Mouse (Mus musculus) kidney, postnatal 36 days (tissue): ENCODE measurements around the gene Il2rb.

ENCODE experiments used
- DNase-seq, 2 experiments: peaks; one replicate each; pipeline ENCODE4 v3.0.0; 2021 to 2022; ENCODE audit warnings: mixed read lengths in 2 of 2

The Il2rb gene

GRCm38 (mm10) chr15:78481448-78482000 lies 13.5 kb downstream of the Il2rb start:
- DNase-seq, result peak in 1 of 2 experiments; percentile 10

DNA sequence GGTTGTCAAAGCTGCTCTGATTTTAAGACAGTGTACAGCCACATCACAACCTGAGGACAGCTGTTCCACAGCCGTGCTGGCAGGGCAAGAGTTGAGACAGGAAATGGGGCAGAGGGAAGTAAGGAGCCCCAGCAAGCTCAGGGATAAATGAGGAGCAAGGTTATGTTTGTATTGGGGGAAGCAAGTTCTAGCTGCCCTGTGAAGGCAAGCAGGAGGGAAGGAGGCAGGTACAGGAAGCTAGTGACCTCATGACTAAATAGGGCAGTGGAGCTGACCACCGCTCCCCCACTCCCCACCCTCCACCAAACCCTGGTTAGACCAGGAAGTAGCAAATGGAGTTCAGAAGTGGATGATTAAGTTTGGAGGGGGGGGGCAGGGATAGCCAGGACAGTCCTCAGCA lies 14.1 kb downstream of the Il2rb start:
- DNase-seq, result no peak

- no peak for DNase-seq
Observed at GRCm38 (mm10) chr15:78480111-78480510, 15.0 kb downstream of the Il2rb start.

GRCm38 (mm10) chr15:78479470-78479869 lies 15.6 kb downstream of the Il2rb start:
- DNase-seq, result no peak

DNA sequence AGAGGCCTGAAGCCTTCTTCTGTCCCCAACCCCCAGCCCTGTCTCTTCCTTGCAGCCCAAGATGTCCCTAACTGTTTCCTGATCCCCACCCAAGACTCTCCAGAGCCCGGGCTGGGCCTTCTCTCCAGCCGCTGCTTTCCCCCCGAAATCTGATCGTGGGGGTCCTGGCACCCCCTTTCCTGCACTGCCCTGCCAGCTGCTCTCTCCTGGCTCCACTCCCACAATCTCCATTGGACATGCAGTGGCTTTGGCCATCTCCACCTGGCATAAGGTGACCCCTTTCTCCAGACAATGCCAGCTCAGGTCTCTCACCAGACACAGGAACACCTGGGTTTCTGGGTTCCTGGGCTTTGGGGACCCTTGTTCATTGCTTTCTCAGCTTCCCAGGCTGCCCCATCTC lies 17.0 kb downstream of the Il2rb start:
- no peak for DNase-seq

DNA sequence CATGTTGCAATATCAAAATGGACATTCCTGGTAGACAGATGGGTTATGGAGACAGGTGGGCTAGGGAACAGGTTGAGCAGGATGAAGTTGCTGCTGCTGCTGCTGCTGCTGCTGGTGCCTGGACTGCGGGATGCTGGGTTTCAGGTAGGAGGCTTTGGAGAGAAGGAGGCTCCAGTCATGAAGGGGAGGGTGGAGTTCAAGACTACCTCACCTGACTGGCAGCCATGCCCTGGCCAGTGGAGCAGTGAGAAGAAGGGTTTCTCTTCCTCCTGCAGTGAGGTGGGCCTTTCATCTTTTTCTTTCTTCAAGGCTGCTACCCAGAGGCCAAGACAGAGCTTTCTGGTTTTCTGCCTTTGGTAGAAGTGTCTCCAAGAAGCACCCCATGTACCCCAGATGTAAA lies 18.2 kb downstream of the Il2rb start:
- DNase-seq, result no peak

DNA sequence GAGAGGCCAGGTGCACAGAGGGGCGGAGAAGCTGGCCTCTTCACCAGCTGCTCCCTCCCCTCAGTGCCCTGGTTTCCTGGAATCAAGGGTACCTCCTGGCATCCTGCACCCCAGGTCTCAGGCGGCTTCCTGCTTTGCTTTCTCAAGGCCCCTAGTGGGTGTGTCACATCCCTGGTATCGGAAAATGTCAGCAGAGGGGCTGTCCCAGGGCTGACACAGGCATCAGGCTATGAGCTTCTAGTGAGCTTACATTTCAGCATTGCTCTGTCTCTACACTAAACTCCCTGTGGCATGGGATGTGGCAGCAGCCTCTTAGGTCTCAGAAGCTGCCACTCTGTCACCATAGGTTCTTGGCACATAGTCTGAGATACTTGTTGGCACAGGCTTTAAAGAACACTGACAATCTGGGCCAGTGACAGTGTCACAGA lies 19.5 kb downstream of the Il2rb start:
- no peak for DNase-seq

DNA sequence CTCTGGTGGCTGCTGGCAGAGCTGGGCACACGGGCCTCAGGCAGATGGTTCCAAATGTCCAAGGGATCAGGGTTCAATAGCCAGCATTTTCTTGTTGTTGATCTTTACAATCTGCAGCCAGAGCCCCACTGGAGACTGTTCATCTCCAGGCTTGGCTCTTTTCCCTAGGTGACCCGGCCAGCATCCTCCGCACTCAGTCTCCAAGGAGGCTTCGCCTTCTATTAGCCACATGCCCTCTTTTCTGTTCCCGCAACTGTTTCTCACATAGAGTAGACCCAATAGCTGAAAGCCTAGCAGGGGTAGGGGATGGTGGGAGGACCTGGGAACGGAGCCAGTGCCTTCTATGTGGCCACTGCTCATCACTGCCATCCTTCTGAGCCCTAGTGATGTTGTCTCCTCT lies 21.6 kb downstream of the Il2rb start:
- no peak for DNase-seq

DNA sequence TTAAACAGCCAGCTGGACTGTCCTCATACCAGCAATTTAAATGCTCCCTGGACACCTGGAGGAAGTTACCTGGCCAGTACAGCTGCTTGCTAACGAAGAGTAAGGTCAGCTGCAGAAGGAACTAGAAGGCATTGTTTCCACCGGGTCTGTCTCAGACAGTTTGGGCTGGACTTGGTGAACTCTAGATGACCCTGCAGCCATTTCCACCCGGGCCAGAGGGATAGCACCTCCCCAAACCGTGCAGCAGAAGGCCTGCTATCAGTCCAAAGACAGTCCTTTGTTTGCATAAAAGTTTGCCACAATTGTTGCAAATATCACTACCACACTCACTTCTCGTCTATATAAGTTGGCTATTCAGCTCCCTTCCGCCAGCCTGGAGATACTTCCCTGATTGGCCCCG lies 23.2 kb downstream of the Il2rb start:
- no peak for DNase-seq

- DNase-seq, result no peak
Observed at GRCm38 (mm10) chr15:78470495-78471276, 24.4 kb downstream of the Il2rb start.

DNA sequence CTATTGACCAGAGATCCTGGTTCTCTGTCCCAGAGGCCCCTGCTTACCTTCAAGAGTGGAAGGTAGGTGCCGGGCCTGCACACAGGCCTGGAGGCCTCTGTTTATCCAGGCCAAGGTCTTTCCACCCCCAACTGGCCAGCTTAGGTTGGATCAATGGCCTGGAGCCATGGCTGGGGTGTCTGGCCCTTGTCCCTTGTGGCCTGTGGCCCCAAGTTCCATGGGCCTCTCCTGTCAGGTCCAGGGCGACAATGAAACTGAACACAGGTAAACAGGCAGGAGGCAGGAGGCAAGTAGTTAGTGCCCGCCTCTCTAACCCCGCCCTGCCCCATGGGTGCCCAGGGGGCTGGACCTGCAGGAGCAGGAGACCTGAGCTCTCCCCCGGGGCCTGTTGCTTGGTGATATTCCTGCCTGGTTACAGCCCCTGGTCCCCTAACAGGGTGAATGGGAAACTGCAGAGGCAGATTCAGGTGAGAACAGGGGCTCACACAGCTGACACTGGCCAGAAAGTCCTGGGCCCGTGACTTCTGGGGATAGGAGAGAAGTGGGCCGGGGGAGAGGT lies 26.6 kb downstream of the Il2rb start, which contains the start of gene Tmprss6:
Gene Tmprss6, minus strand, starts transcription at position 256 of the 559 bp plus-strand sequence.
- no peak for DNase-seq

- DNase-seq, result no peak
Observed at GRCm38 (mm10) chr15:78467570-78467969, 27.5 kb downstream of the Il2rb start.

- peak in 1 of 2 experiments; percentile 26 for DNase-seq
Observed at GRCm38 (mm10) chr15:78466809-78467208, 28.3 kb downstream of the Il2rb start.

DNA sequence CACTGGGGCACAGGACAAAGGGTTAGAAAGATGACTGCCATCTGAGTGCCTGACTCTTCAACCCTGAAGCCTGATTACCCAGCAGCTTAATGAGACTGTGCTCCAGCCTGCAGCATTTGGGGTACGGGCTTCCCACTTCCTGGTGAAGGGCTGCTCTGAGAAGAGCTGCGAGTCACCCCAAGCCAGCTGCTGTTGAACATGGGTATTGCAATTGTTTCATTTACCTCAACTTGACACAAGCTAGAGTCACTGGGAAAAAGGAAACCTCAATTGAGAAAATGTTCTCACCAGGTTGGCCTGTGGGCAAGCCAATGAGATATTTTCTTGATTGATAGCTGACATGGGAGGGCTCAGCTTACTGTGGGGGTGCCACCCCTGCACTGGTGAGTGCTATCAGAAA lies 32.1 kb downstream of the Il2rb start:
- no peak for DNase-seq

DNA sequence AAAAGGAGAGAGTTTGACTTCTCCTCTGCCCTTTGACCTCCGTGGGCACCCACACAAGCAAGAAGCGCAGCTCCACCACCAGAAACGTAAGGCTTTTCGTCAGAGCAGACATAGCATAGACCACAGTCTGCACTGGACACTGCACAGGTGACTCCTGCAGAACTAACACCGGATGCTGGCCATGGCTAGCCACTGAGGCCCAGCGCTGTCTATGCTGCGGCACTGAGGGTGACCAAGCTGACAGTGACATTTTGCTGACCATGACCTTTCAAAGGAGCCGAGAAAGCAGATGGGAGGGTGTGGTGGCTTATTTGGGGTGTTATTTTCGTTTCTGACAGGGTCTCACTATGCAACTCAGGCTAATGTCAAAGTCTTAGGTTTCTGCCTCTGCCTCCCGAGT lies 37.9 kb downstream of the Il2rb start:
- no peak for DNase-seq

- DNase-seq, result peak in 1 of 2 experiments; percentile 20
Observed at GRCm38 (mm10) chr15:78456051-78456450, 39.0 kb downstream of the Il2rb start.

- no peak for DNase-seq
Observed at GRCm38 (mm10) chr15:78455168-78455567, 39.9 kb downstream of the Il2rb start.

DNA sequence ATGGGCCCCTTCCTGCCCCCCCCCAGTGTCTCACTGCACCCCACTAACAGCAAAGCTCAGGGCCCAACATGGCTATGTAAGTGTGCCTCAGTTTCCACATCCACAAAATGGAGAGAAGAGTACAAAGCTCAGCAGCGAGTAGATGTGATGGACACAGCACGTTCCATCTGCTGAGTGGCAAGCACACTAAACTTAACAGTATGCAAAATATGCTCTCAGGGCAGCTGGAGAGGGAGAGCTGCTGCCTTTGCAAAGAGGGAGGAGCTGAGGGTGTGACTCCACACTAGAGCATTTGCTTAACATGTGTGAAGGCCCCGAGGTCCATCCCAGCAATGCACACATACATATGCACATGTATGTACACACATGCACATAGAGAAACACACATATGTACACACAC lies 42.1 kb downstream of the Il2rb start:
- no peak for DNase-seq

DNA sequence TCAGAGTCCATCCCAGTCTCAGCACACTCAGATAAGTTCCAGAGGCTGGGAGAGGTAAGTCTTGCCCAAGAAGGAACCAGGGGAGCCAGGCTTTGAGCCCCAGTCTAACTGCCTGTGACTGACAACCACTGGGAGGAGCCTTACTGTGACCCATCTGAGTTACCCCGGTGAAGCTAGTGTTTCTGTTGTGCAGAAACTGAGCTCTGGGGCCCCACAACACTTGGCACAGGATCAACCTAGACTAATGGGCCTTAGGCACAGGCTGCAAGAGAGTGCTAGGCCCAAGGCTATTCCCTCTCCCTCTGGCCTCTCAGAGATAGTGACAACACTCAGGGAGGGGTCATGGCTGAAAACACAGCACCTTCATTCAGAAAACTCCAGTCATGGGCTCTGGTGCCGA lies 43.9 kb downstream of the Il2rb start:
- DNase-seq, result no peak

- no peak for DNase-seq
Observed at GRCm38 (mm10) chr15:78450419-78450768, 44.7 kb downstream of the Il2rb start.

DNA sequence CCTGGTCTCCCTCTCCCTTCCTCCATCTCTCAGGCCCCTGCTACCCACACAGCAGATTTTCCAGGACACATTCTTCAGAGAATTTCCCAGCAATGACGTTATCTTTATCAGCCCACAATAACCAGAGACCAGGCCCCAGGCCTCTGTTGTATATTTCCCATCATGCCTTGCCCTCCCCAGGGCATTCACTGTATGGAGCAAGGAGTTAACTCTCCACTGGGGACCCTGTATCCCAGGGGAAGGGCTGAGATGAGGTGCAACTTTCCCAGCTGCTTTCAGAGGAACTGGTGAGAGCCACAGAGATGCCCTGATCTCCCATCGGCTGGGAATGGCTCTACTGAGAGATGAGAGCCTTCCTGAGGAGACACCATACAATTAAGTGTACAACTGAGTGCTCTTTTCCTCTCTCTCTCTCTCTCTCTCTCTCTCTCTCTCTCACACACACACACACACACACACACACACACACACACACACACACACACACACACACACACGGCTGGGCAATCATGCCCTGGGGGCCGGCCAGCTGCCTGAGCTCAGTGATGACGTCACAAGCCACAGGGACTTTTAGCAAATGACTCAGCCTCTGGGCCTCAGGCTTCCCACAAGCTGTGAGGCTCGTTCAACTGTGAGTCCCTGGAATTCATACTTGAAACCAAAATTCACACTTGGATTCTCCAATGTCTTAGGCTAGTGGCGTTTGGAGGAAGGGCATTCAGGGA lies 45.2 kb downstream of the Il2rb start:
- peak; percentile 34 to 41 for DNase-seq

GRCm38 (mm10) chr15:78449131-78449530 lies 45.9 kb downstream of the Il2rb start:
- peak; percentile 33 to 53 for DNase-seq

GRCm38 (mm10) chr15:78447746-78448535 lies 47.1 kb downstream of the Il2rb start:
- peak; percentile 96 to 100 for DNase-seq
